Mouse (Mus musculus) cerebellum, adult 8-10 months (tissue): ENCODE data around the gene Sapcd2.

ENCODE experiments used
- DNase-seq: peaks from one replicate; pipeline ENCODE4 v3.0.0; 2022

The Sapcd2 gene

GRCm38 (mm10) chr2:25371764-25372643, at the start of gene Sapcd2:
Gene Sapcd2, plus strand, starts transcription at chr2:25372321.
- DNase-seq = peak; percentile 84

- DNase-seq = no peak
Observed at GRCm38 (mm10) chr2:25326036-25326435, 46.1 kb upstream of the Sapcd2 start.

GRCm38 (mm10) chr2:25328440-25328839, 43.7 kb upstream of the Sapcd2 start:
- peak; percentile 54 for DNase-seq

GRCm38 (mm10) chr2:25331470-25331869, 40.7 kb upstream of the Sapcd2 start:
- DNase-seq = no peak

DNA sequence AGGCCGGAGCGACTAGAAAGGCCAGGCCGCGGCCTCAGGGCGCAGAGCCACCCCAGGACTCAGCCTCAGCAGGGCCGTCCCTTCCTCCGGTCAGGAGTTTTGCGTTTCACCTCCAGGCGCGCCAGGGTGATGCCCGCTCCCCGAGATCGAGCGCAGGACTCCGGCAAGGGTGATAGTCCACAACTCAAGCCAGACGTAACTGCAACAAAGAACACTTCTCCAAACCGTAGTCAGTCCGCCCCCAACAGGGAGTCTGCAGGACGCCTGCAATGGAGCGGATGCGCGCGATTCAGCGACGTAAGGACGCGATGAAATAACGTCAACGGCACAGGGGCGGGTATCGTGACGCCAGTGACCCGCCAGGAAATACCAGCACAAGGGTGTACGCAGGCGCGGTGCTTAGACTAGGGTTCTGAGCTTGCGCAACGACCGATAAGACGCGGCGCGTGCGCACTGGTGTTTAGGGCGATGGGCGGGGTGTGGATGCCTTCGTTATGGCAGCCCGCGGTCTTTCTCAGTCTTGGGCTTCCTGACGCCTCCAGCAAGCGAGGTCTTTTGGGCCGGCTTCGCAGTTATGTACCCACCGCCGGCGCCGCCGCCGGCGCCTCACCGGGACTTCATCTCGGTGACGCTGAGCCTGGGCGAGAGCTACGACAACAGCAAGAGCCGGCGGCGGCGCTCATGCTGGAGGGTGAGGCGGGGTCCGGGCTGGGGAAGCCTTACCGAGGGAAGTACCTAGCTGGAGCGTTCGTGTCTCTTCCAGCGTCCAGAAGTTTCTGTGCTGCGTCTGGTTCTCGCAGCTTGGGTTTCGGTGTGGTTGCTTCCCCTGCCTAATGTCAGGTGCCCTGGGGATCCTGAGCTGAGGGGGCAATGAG, 39.6 kb upstream of the Sapcd2 start, which contains the start of gene Man1b1:
Gene Man1b1, plus strand, starts transcription at position 53 of the 875 bp plus-strand sequence.
- DNase-seq = peak; percentile 99

- no peak for DNase-seq
Observed at GRCm38 (mm10) chr2:25333569-25333968, 38.6 kb upstream of the Sapcd2 start.

DNA sequence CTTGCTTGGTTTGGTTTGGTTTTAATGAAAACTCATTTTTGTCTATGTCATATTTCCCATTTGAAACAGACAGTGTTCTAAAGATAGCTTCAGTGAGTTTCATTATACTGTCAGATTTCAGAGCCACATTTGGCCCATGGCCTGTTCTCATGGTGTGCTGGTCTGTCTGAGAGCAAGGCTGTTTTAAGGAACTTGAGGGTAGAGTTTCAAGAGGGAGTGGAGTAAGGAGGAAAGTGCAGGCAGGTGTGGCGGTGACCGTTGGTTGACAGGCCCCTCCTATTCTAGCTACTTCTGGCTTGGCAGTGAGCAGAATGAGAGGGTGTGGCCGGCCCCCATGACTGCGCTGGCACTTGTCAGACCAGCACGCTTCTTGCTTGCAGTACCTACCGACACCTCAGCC, 33.8 kb upstream of the Sapcd2 start:
- no peak for DNase-seq

DNA sequence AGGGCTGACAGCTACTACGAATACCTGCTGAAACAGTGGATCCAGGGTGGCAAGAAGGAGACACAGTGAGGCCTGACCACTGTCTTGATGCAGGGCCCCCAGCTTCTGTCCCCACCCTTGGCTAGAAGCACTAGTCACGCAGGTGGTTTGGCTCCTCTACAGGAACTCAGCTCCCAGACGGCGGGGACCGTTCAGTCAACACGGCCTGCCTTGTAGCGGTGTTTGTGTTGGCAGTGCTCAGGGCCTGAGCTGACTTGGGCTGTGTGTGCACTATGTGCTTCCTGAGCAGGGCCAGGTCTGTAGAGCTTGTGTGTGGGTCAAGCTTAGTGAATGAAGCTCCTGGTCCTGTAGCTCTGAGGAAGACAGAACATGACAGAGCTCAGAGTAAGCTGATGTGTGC, 24.0 kb upstream of the Sapcd2 start:
- no peak for DNase-seq

DNA sequence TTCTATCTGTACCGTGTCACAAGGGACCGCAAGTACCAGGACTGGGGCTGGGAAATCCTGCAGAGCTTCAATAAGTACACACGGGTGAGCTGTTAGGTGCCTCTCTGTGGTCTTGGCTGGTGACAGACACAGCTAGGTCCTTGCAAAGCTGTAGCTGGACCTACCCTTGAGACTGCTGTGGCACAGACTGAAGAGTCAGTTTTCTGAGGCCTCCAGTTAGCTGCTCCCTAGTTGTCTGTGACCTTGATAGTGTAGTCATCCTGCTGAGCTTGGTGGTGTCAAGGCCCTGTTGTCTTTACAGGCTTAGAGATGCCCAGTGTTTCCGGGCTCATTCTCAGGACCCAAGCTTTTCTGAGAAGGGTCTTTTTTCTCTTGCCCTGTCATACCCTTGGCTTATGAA, 22.6 kb upstream of the Sapcd2 start:
- DNase-seq = no peak

DNA sequence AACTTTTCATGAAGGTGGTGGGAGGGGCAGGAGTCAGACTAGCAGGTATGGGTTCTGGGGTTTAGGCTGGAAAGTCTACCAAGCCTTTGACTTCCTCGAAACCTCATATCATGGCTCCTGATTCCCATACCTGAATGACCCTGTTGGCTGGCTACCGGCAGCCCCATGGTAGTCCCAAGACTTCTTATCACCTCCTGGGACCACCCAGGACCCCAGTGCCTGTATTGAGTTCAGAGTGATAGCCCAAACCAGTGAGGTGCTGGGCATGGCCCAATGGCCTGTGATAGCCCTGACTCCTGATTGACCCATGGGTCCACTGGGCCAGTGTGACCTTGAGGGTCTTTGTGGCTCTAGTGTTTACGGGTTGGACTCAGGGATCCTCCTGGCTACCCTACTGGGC, 21.4 kb upstream of the Sapcd2 start:
- no peak for DNase-seq

GRCm38 (mm10) chr2:25354211-25354610, 17.9 kb upstream of the Sapcd2 start:
- no peak for DNase-seq

- no peak for DNase-seq
Observed at GRCm38 (mm10) chr2:25355419-25356066, 16.6 kb upstream of the Sapcd2 start.

DNA sequence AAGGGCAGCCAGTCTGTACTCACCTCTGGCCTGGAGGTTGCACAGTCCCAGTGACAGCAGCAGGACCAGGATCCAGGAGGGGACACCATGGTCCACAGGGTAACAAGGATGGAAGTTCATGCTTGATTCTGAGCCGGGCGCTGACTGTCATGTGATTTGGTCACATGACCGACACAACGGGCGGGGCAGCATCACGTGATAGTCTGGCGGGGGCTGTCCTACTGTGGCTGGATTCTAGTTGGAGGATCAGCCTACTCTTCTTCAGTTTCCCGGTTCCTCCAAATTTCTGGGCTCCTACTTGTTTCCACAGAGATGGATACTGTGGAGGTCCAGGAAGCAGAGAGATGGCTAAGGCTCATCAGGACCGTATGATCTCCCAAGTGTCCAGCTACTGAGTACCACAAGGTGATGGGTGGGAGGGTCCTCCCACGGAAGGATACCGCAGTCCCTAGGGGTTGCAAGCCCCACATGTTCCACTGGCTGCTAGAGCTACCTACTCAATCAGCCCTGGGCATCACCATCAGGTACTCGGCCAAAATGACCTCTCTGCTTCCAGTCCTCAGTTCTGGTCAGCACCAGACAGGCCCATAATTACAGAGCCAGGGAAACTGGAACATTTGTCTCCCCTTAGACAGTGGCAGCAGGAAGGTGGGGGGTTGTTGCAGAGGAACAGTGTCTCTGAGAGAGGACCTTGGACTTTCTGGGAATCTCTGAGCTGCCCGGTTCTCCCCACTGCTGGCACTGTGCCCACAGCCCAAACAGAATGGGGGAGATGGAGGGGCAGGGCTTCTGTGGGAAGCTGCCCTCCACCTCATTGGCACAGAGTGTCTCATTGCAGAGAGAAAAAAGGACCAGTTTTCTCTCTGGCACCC, 15.7 kb upstream of the Sapcd2 start, which contains the start of gene Dpp7:
Gene Dpp7, minus strand, starts transcription at position 152 of the 872 bp plus-strand sequence.
- peak; percentile 83 for DNase-seq

DNA sequence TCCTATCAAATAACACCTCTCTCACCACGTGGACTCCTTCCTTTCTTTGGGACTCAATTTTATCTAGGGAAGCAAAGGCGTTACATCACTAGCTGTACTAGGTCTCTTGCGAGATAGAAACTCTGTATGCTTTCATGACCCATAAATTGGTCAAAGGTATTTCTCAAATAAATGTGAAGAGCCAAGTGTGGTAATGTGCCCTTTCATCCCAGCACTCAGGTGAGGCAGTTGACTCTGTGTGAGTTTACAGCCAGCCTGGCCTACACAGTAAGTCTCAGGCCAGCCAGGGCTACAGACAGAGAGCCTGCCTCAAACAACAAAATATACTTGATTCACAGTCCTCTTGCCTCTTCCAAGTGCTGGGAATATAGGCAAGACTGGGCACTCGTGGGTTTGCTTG, 12.3 kb upstream of the Sapcd2 start:
- DNase-seq = no peak

GRCm38 (mm10) chr2:25363478-25364178, 8.5 kb upstream of the Sapcd2 start:
- no peak for DNase-seq

DNA sequence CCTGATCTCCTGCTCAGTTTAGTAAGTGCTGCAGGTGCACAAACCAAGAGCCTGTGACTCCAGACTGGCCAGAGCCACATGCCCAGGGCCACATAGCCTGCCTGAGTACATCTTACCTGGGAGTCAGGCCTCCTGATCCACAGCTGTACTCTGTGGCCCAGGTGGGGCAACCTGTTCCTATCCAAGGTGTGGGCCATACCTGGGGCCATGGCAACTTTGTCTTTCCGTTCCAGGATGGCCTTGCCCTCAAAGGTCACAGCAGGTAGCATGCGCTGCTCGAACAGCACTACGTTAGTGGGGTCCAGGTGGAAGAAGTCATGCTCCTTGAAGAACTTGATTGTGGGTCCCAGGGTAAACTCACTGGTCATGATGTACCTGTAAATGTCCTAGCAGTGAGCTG, 7.8 kb upstream of the Sapcd2 start:
- no peak for DNase-seq

GRCm38 (mm10) chr2:25364761-25365090, 7.4 kb upstream of the Sapcd2 start:
- no peak for DNase-seq

DNA sequence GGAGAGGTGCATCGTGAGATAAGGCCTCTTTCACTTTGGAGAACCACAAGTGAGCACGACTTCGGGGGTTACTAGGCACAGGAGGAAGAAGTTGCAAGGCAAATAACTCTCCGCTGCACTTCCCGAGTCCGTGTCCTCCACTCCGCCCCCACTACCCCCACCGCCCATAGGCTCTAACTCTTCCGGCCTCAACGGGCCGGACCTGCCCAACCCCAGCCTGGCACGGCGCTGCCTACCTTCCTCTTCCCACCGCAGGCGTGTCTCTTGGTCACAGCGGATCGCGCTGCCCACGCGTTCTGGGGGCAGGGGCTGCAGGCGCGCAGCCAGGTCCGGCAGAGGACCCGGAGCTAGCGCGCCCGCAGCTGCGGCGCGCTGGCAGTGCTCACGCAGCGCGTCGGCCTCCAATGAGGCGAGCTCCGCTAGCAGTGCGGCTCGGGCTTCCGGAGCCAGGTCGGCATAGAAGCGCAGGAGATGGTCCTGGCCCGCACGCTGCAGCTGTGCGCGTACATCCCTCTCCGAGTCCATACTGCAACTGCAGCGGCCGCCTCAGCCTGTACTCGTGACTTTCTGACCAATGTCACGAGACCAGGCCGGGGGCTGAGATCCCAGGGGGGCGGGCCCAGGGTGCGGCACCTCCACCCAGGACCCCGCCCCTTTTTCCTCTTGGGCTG, 6.9 kb upstream of the Sapcd2 start, which contains the start of gene Uap1l1:
Gene Uap1l1, minus strand, starts transcription at position 592 of the 671 bp plus-strand sequence.
- peak; percentile 50 for DNase-seq

DNA sequence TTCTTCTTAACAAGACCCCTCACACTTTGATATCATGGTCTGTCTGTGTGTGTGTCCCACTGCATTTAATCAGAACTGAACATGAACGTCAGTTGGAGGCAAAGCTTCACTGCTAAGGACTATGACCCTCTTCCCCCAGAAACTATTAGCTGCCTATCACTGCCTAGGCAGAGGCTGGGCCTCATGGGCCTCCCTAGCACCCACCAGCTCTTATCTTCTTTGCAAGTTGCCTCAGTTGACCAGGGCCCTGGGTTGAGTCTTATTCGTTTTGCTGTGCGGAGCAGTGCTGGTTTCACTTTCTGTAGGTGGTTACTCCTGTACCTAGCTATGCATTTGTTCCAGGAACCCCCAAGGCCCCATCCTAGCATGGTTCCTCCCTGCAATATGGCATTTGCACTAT, 2.1 kb upstream of the Sapcd2 start:
- DNase-seq = no peak

- DNase-seq = no peak
Observed at GRCm38 (mm10) chr2:25372644-25373391, 697 bp downstream of the Sapcd2 start.
